Mouse (Mus musculus) kidney, postnatal 0 days (tissue): ENCODE measurements around the gene LTO1. TPM values are rescaled to one million over a fixed set of nuclear protein-coding genes. Genes with fewer than 3 reads are reported as not detected.

Source experiments
- ATAC-seq: fragments of 200-750 bp; cut with Nextera tagmentation; replicated peaks from 2 replicates; pipeline ENCODE4 v1.8.0; 2017; ENCODE audit warnings: low read depth, moderate number of reproducible peaks, moderate TSS enrichment, moderate library complexity; ENCODE audit not compliant: low FRiP score
- DNase-seq: peaks from one replicate; pipeline ENCODE4 v3.0.0-alpha.2; 2016; ENCODE audit warnings: low spot score
- H3K27ac ChIP-seq: fragments of 300-500 bp; sonication (generic); 2 replicates; pipeline ENCODE4 v1.5.1; 2014; ENCODE audit warnings: mild to moderate bottlenecking
- H3K27me3 ChIP-seq: fragments of 300-500 bp; sonication (generic); 2 replicates; pipeline ENCODE4 v1.6.1; 2014; ENCODE audit warnings: low read length, mixed read lengths; ENCODE audit not compliant: insufficient read depth
- H3K36me3 ChIP-seq: fragments of 300-500 bp; sonication (generic); 2 replicates; pipeline ENCODE4 v1.6.1; 2014; ENCODE audit warnings: low read length, mixed read lengths; ENCODE audit not compliant: insufficient read depth
- H3K4me1 ChIP-seq: fragments of 300-500 bp; sonication (generic); replicated peaks from 2 replicates; pipeline ENCODE4 v1.6.1; 2014; ENCODE audit warnings: antibody characterized with exemption, low read length, mixed read lengths; ENCODE audit not compliant: insufficient read depth
- H3K4me2 ChIP-seq: fragments of 300-500 bp; sonication (generic); 2 replicates; pipeline ENCODE4 v1.6.1; 2014; ENCODE audit warnings: mild to moderate bottlenecking, low read length, moderate library complexity, mixed read lengths
- H3K4me3 ChIP-seq: fragments of 300-500 bp; sonication (generic); replicated peaks from 2 replicates; pipeline ENCODE4 v1.5.1; 2014; ENCODE audit warnings: low read depth, low read length
- H3K9ac ChIP-seq: fragments of 300-500 bp; sonication (generic); 2 replicates; pipeline ENCODE4 v1.6.1; 2014; ENCODE audit warnings: low read depth, low read length
- H3K9me3 ChIP-seq: fragments of 300-500 bp; sonication (generic); replicated peaks from 2 replicates; pipeline ENCODE4 v1.6.1; 2016; ENCODE audit warnings: low read length, inconsistent platforms, mixed read lengths
- CTCF ChIP-seq: IDR thresholded peaks from 2 replicates; pipeline ENCODE4 v1.5.1; 2016; ENCODE audit warnings: antibody characterized with exemption, low read depth, mild to moderate bottlenecking, moderate library complexity
- WGBS: fragments of 180-500 bp; shearing (Covaris S2); extraction: QIAGEN DNeasy Blood & Tissue Kit; methylation state at CpG from one replicate; pipeline ENCODE4 v1.1.7; 2014; 5-methylcytosine and 5-hydroxymethylcytosine counted together
- polyA plus RNA-seq: library from polyadenylated mRNA; unstranded; fragments of >200 nt; fragmentation: Nextera tagmentation; extraction: Ambion mirVana; gene quantifications from 2 replicates; pipeline ENCODE4 v1.2.1, GENCODE M21; 2015

The LTO1 gene
- polyA plus RNA-seq, 1 experiment from 2014 or later = 22.4 TPM

GRCm38 (mm10) chr7:144958509-144959395 lies 43.9 kb downstream of the LTO1 start:
- H3K4me2 ChIP-seq = no peak overlapping the region
- no peaks in the 10 kb centered on the region for H3K27me3 ChIP-seq
- no peak for TF ChIP-seq CTCF
- no peak overlapping the region for H3K4me3 ChIP-seq
- no peaks in the 10 kb centered on the region for H3K9me3 ChIP-seq
- no peak overlapping the region for H3K9ac ChIP-seq
- no peaks in the 10 kb centered on the region for H3K4me1 ChIP-seq
- WGBS = 28% methylated on average over 12 of the region's 12 CpGs
- ATAC-seq (no peak), DNase-seq (peak; percentile 57)
- no peak overlapping the region for H3K27ac ChIP-seq
- H3K36me3 ChIP-seq = no peaks in the 10 kb centered on the region

- no peak for TF ChIP-seq CTCF
- H3K36me3 ChIP-seq = no peaks in the 10 kb centered on the region
- no peak overlapping the region for H3K4me2 ChIP-seq
- ATAC-seq (no peak), DNase-seq (no peak)
- no peaks in the 10 kb centered on the region for H3K27me3 ChIP-seq
- H3K4me1 ChIP-seq = no peaks in the 10 kb centered on the region
- H3K9ac ChIP-seq = no peak overlapping the region
- H3K27ac ChIP-seq = no peak overlapping the region
- H3K9me3 ChIP-seq = no peaks in the 10 kb centered on the region
- no peak overlapping the region for H3K4me3 ChIP-seq
- WGBS = 88% methylated on average over 1 of the region's 1 CpGs
These were observed 49.0 kb downstream of the LTO1 start for GRCm38 (mm10) chr7:144963911-144964310.

DNA sequence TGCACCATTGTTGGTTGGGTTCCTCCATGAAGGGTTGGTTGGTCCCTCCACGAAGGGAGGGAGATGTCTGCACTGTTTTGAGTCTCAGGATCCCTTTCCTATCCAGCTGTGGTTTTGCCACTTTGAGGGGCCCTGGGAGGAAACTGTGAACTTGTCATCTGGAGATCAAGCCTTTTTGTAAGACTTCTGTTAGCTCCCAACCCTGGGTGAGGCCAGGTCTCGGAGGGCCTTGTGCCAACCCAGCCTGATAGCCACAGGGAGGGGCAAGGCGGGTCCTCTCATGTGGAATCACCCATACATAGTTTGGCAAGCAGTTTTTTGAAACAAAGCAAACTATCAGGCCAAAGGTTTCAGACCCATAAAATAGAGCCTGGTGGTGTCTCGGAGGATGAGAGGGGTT lies 49.4 kb downstream of the LTO1 start:
- no peak overlapping the region for H3K4me3 ChIP-seq
- no peak for TF ChIP-seq CTCF
- no peaks in the 10 kb centered on the region for H3K9me3 ChIP-seq
- 87% methylated on average over 4 of the region's 4 CpGs for WGBS
- no peaks in the 10 kb centered on the region for H3K36me3 ChIP-seq
- no peak overlapping the region for H3K4me2 ChIP-seq
- no peak for DNase-seq
- H3K27ac ChIP-seq = no peak overlapping the region
- H3K4me1 ChIP-seq = no peaks in the 10 kb centered on the region
- H3K9ac ChIP-seq = no peak overlapping the region
- no peaks in the 10 kb centered on the region for H3K27me3 ChIP-seq
- no peak for ATAC-seq

DNA sequence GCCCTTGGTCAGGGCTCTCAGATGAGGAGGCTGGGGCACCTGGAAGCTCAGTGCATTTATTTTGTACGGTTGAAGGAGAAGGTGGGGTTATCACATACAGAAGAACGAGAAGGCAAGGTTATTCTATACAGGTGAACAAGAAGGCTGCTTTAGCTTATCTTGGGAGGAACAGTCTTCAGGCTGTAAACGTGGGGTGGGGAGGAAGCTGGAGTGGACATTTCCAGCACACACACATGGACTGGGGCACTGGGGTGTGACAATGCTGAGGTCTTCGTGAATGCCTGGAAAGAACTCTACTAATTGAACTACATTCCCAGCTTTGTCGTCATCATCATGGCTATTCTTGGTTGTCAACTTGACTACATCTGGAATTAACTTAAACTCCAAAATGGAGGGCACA lies 51.0 kb downstream of the LTO1 start:
- DNase-seq (no peak), ATAC-seq (no peak)
- no peak overlapping the region for H3K9ac ChIP-seq
- no peak for TF ChIP-seq CTCF
- no peaks in the 10 kb centered on the region for H3K27me3 ChIP-seq
- no peak overlapping the region for H3K4me3 ChIP-seq
- H3K36me3 ChIP-seq = no peaks in the 10 kb centered on the region
- no peaks in the 10 kb centered on the region for H3K9me3 ChIP-seq
- no peaks in the 10 kb centered on the region for H3K4me1 ChIP-seq
- WGBS = 69% methylated on average over 5 of the region's 5 CpGs
- H3K27ac ChIP-seq = no peak overlapping the region
- no peak overlapping the region for H3K4me2 ChIP-seq

- no peak overlapping the region for H3K9ac ChIP-seq
- no peak for DNase-seq
- no peaks in the 10 kb centered on the region for H3K36me3 ChIP-seq
- no peak overlapping the region for H3K4me3 ChIP-seq
- no peak overlapping the region for H3K4me2 ChIP-seq
- no peaks in the 10 kb centered on the region for H3K9me3 ChIP-seq
- TF ChIP-seq CTCF = no peak
- ATAC-seq = no peak
- H3K4me1 ChIP-seq = no peaks in the 10 kb centered on the region
- no peaks in the 10 kb centered on the region for H3K27me3 ChIP-seq
- 70% methylated on average over 8 of the region's 8 CpGs for WGBS
- H3K27ac ChIP-seq = no peak overlapping the region
These were observed 56.3 kb downstream of the LTO1 start for GRCm38 (mm10) chr7:144970997-144971768.

DNA sequence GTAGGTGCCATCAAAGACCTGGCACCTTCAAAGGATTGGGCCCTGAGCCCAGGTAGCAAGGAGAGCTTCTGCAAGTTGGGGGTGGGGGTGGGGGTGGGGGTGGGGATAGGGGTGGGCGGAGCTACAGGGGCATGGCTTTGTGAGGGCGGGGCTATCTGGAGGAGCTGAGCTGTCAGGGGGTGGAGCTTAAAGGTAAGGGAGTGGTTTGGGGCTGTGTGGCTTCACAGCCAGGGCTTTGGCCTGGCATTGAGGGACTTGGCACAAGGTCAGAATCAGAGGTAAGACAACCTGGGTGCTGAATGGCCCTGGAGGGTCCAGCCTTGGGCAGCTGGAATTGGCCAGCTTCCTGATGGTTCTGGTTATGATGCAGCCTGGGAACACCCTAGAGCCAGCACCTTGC lies 56.9 kb downstream of the LTO1 start:
- Histone ChIP-seq H3K4me2 (no peak overlapping the region), H3K9me3 (no peaks in the 10 kb centered on the region), H3K36me3 (no peaks in the 10 kb centered on the region), H3K27me3 (no peaks in the 10 kb centered on the region), H3K9ac (no peak overlapping the region), H3K27ac (no peak overlapping the region), H3K4me1 (no peaks in the 10 kb centered on the region), H3K4me3 (no peak overlapping the region)
- WGBS = 43% methylated on average over 1 of the region's 2 CpGs
- DNase-seq (no peak), ATAC-seq (peak; percentile 33; the same call in 1 of the 2 replicates)
- no peak for TF ChIP-seq CTCF
